Mouse (Mus musculus) forebrain, embryonic 16.5 days (tissue): ENCODE data around the gene Cfl2. TPM values are rescaled to one million over a fixed set of nuclear protein-coding genes. Genes with fewer than 3 reads are reported as not detected.
A peak's percentile ranks its signal among the peaks of the same experiment; 100 is the strongest.

Experiments used
- ATAC-seq: fragments of 200-750 bp; cut with Nextera tagmentation; 2 replicates; pipeline ENCODE4 v1.8.0; 2017; ENCODE audit warnings: mild to moderate bottlenecking, moderate library complexity
- H3K27ac ChIP-seq: fragments of 300-500 bp; sonication (generic); 2 replicates; pipeline ENCODE4 v1.5.1; 2014; ENCODE audit warnings: low read length, control low read depth
- H3K27me3 ChIP-seq: fragments of 300-500 bp; sonication (generic); replicated peaks from 2 replicates; pipeline ENCODE4 v1.6.1; 2014; ENCODE audit warnings: low read length; ENCODE audit not compliant: control insufficient read depth, insufficient read depth
- H3K36me3 ChIP-seq: fragments of 300-500 bp; sonication (generic); 2 replicates; pipeline ENCODE4 v1.6.1; 2014; ENCODE audit not compliant: control insufficient read depth, insufficient read depth
- H3K4me1 ChIP-seq: fragments of 300-500 bp; sonication (generic); replicated peaks from 2 replicates; pipeline ENCODE4 v1.6.1; 2014; ENCODE audit warnings: low read length; ENCODE audit not compliant: control insufficient read depth, insufficient read depth
- H3K4me2 ChIP-seq: fragments of 300-500 bp; sonication (generic); 2 replicates; pipeline ENCODE4 v1.6.1; 2014; ENCODE audit warnings: mild to moderate bottlenecking, low read length, control low read depth
- H3K4me3 ChIP-seq: fragments of 300-500 bp; sonication (generic); replicated peaks from 2 replicates; pipeline ENCODE4 v1.5.1; 2014; ENCODE audit warnings: mild to moderate bottlenecking, low read length, control low read depth
- H3K9ac ChIP-seq: fragments of 300-500 bp; sonication (generic); replicated peaks from 2 replicates; pipeline ENCODE4 v1.6.1; 2014; ENCODE audit warnings: low read depth, low read length, control low read depth
- H3K9me3 ChIP-seq: fragments of 300-500 bp; sonication (generic); 2 replicates; pipeline ENCODE4 v1.6.1; 2016; ENCODE audit warnings: low read length; ENCODE audit not compliant: control insufficient read depth
- WGBS: fragments of 180-500 bp; shearing (Covaris S2); extraction: QIAGEN DNeasy Blood & Tissue Kit; methylation state at CpG from one replicate; pipeline ENCODE4 v1.1.7; 2014; 5-methylcytosine and 5-hydroxymethylcytosine counted together
- polyA plus RNA-seq: library from polyadenylated mRNA; unstranded; fragments of >200 nt; fragmentation: Nextera tagmentation; extraction: Ambion mirVana; gene quantifications from 2 replicates; pipeline ENCODE4 v1.2.1, GENCODE M21; 2015

The Cfl2 gene
- polyA plus RNA-seq, 1 experiment from 2014 or later = 327 TPM

DNA sequence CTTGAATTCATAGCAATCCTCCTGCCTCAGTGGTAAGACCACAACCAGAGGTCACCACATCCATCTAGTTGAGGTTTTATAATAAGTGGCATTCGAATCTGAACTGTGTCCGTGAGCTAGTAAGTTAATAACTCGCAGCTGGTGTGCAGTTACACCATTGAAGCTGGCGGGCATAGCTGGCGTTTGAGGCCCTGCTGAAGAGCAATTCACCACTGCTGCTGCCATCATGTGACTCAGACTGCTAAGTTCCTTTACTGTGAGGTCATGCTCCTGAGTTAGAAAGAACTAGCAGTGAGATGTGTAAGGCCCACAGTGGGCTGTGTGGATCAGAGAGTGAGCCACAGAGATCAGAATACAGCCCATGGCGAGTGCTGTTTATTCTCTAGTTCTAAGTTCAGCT, 12.0 kb upstream of the Cfl2 start:
- H3K27ac ChIP-seq = no peak overlapping the region
- H3K36me3 ChIP-seq = no peaks in the 10 kb centered on the region
- no peaks in the 10 kb centered on the region for H3K27me3 ChIP-seq
- no peak overlapping the region for H3K9ac ChIP-seq
- WGBS = 68% methylated on average over 6 of the region's 6 CpGs
- no peak for ATAC-seq
- H3K4me1 ChIP-seq = no peaks in the 10 kb centered on the region
- no peaks in the 10 kb centered on the region for H3K9me3 ChIP-seq
- no peak overlapping the region for H3K4me2 ChIP-seq
- no peak overlapping the region for H3K4me3 ChIP-seq

DNA sequence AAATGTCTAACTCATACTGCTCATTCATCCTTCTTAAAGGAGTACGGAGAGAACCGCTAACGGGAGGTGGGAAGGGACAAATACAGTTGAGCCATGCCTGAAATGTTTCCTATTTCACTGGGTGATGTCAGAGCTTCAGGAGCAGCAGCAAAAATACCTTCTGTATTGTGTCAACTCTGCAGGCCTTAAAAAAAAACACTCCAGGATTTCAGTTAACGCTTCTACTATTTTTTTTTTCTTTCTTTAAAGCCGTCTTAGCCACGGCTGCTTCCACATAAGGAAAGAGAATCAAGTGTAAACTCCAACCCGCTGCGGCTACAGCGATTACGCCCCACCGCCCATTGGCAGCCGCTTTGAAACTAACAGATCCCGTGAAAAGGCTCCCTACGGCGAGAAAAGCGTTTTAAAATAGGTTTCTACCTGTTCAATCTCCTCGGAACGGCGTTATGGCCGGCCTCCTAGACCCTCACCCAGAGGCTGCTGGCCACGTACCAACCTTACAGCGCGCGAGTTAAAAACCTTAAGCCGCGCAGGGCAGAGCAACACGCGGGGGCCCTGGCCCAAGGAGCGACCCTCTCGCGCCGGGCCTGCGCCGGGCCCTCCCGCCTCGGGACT, 579 bp downstream of the Cfl2 start:
- H3K9ac ChIP-seq = peak overlapping the region; percentile 100
- peaks cover 15% of the 10 kb centered on the region for H3K4me1 ChIP-seq
- peak overlapping the region; percentile 96 for H3K4me3 ChIP-seq
- ATAC-seq = no peak
- H3K27me3 ChIP-seq = no peaks in the 10 kb centered on the region
- no peaks in the 10 kb centered on the region for H3K9me3 ChIP-seq
- H3K36me3 ChIP-seq = peaks cover 9% of the 10 kb centered on the region
- under 1% methylated on average over 36 of the region's 36 CpGs for WGBS
- peak overlapping the region; percentile 99 for H3K27ac ChIP-seq
- peak overlapping the region; percentile 83 for H3K4me2 ChIP-seq

DNA sequence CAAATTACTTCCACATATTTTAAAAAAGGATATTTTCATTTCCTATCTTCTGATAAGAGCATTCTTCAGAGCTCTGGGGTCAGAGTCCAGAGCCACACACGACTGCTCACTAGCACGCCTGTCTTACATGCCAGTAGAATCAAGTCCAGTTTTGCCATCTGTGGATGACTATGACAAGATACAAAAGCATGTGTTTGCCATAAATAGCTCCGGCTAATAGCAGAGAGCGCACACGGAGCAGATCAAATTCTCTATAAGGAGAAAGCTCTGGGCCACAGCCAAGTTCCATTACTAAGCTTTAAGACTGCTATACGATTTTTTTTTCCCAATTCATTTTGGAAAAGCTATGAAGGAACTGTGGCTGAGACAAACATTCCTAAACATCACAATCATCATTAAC, 3.1 kb downstream of the Cfl2 start:
- H3K4me2 ChIP-seq = peak overlapping the region; percentile 46
- 0 out of 2 replicates have a peak overlapping the region, but pooled peaks have one; percentile 35 for H3K9ac ChIP-seq

DNA sequence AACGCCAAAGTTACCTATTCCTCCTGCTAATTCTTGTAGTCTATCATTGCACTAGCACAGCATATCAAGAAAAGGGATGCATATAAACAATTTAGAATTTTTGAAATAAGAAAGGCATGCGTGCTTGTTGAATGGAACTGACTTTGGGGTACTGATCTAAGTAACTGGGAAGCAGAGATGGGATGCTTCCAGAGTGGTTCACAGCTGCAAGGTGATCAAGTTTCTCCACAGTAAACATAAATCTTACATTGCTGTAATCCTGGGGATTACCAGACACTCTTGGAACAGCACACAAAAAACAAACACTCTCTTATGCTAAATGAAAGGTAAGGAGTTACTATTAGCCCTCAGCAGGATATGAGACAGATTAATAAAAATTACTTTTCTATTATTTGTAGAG, 12.1 kb downstream of the Cfl2 start:
- H3K4me1 ChIP-seq = no peaks in the 10 kb centered on the region
- no peak overlapping the region for H3K27ac ChIP-seq
- no peak overlapping the region for H3K9ac ChIP-seq
- H3K36me3 ChIP-seq = 0 out of 2 replicates have a peak, but pooled peaks cover 2% of the 10 kb centered on the region
- WGBS = 90% methylated on average over 2 of the region's 2 CpGs
- no peaks in the 10 kb centered on the region for H3K27me3 ChIP-seq
- H3K4me2 ChIP-seq = no peak overlapping the region
- ATAC-seq = no peak
- no peak overlapping the region for H3K4me3 ChIP-seq
- no peaks in the 10 kb centered on the region for H3K9me3 ChIP-seq

More for the DNA sequence above, 3.1 kb downstream of the Cfl2 start:
- Histone ChIP-seq H3K27me3 (no peaks in the 10 kb centered on the region), H3K36me3 (peaks cover 14% of the 10 kb centered on the region), H3K9me3 (no peaks in the 10 kb centered on the region), H3K4me1 (peaks cover 15% of the 10 kb centered on the region), H3K27ac (no peak overlapping the region), H3K4me3 (peak overlapping the region; percentile 21; the same call in 1 of the 2 replicates)
- no peak for ATAC-seq
- WGBS = 40% methylated on average over 6 of the region's 6 CpGs

DNA sequence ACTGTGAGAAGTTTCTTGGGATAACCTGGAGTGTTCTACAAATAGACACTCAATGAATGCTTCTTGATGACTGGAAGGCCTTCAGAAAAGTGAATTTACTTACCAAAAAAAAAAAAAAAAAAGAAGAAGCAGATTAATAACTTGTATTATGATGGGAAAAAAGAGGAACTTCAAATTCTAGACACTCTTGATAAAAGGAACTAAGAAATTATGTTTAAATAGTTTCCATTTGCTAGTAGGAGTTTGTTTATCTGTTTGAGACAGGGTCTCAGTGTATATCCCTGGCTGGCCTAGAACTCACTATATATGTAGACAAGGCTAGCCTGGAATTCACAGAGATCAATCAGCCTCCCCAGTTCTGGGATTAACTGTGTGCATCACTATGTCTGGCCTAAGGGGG, 18.3 kb downstream of the Cfl2 start:
- no peaks in the 10 kb centered on the region for H3K36me3 ChIP-seq
- no peak overlapping the region for H3K9ac ChIP-seq
- H3K4me3 ChIP-seq = no peak overlapping the region
- no peak overlapping the region for H3K27ac ChIP-seq
- H3K9me3 ChIP-seq = no peaks in the 10 kb centered on the region
- no peaks in the 10 kb centered on the region for H3K4me1 ChIP-seq
- H3K4me2 ChIP-seq = no peak overlapping the region
- no peaks in the 10 kb centered on the region for H3K27me3 ChIP-seq
- ATAC-seq = no peak

DNA sequence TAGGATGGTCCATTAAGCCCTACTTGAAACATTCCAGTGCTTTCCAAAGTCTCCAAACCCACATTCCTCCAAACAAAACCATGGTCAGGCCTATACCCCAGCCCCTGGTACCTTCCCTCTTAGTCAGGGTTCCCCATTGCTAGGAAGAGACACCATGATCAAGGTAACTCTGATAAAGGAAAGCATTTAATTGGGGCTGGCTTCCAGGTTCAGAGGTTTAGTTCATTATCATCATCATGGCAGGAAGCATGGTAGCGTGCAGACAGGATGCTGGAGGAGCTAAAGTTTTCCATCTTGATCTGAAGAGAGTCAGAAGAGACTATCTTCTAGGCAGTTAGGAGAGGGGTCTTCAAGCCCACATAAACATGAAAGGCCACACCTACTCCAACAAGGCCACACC, 21.1 kb downstream of the Cfl2 start:
- Histone ChIP-seq H3K36me3 (no peaks in the 10 kb centered on the region), H3K9ac (no peak overlapping the region), H3K27ac (no peak overlapping the region), H3K9me3 (no peaks in the 10 kb centered on the region), H3K4me2 (no peak overlapping the region), H3K27me3 (no peaks in the 10 kb centered on the region), H3K4me3 (no peak overlapping the region), H3K4me1 (no peaks in the 10 kb centered on the region)
- no peak for ATAC-seq
- 100% methylated on average over 1 of the region's 1 CpGs for WGBS

DNA sequence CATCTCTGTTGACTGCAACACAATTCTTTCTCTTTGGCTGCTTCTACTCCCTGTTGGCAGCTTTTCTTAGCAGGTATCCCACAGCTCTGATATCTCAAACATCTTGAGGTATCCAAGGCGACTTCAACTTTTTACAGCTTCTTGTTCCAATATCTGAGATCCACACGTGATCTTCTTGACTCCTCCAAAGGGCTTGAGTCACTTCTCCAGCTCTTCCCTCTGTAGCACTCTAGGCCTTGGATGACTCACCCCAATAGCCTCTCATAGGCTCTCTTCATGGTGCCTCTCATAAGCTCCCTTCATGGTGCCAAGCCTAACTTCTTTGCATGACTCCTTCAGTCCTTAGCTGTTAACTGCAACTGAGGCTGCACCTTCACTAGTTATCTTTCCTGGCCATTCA, 22.9 kb downstream of the Cfl2 start:
- Histone ChIP-seq H3K4me1 (peaks cover 3% of the 10 kb centered on the region; the same call in 1 of the 2 replicates), H3K9ac (no peak overlapping the region), H3K27ac (no peak overlapping the region), H3K4me2 (no peak overlapping the region), H3K9me3 (no peaks in the 10 kb centered on the region), H3K4me3 (no peak overlapping the region), H3K27me3 (no peaks in the 10 kb centered on the region), H3K36me3 (no peaks in the 10 kb centered on the region)
- ATAC-seq = no peak
- WGBS = 89% methylated on average over 2 of the region's 2 CpGs

DNA sequence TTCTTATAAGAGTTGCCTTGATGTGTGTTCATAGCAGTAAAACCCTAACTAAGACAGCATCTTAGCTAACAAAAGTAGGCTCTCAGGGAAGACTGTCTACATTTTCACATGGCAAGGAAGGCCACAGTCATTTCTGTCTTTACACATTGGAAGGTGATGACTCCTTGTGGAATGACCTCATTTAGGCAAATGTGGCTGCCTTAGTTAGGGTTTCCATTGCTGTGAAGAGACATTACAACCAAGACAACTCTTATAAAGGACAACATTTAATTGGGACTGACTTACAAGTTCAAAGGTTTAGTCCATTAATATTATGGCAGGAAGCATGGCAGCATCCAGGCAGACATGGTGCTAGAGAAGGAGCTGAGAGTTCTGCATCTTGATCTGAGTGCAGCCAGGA, 23.7 kb downstream of the Cfl2 start:
- Histone ChIP-seq H3K4me3 (no peak overlapping the region), H3K27ac (no peak overlapping the region), H3K4me2 (no peak overlapping the region), H3K9ac (no peak overlapping the region), H3K27me3 (no peaks in the 10 kb centered on the region), H3K9me3 (no peaks in the 10 kb centered on the region), H3K36me3 (no peaks in the 10 kb centered on the region), H3K4me1 (peaks cover 5% of the 10 kb centered on the region; the same call in 1 of the 2 replicates)
- ATAC-seq = no peak

DNA sequence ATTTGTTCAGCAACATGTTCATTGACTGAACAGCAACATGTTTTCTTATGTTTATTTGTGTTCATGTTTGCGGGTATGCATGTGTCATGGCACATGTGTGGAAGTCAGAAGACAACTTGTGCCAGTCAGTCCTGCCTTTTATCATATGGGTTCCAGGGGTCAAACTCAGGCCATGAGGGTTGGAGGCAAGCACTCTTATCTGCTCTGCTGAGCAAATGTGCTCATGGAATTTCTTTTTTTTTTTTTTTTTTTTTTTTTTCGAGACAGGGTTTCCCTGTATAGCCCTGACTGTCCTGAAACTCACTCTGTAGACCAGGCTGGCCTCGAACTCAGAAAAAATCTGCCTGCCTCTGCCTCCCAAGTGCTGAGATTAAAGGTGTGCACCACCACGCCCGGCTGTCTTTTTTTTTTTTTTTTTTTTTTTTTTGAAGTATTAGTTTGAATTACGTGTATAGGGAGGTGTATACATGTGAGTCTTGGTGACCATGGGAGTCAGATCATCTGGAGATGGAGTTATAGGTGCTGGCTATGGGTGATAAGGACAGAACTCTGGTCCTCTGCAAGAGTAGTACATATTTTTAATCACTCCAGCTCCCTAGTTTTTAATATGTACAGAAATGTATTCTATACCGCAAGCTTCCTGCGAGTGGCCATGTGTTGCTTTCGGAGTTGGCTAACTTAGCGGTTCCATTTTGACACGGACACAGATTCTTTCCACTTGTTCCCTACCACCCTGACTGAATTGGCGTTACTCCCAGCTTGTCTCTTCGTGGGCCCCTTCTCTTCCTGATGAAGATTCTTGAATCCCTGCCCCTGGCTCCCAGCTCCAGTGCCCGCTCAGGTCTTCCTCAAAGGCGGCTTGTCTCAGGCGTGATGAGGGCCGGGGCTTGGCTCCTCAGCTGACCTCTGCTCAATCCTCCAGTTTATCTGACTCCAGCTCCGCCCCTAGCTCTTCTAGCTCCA, 26.8 kb downstream of the Cfl2 start:
- no peaks in the 10 kb centered on the region for H3K36me3 ChIP-seq
- H3K4me3 ChIP-seq = no peak overlapping the region
- ATAC-seq = no peak
- no peak overlapping the region for H3K27ac ChIP-seq
- no peak overlapping the region for H3K9ac ChIP-seq
- H3K4me2 ChIP-seq = no peak overlapping the region
- H3K9me3 ChIP-seq = no peaks in the 10 kb centered on the region
- H3K27me3 ChIP-seq = no peaks in the 10 kb centered on the region
- 76% methylated on average over 16 of the region's 18 CpGs for WGBS
- H3K4me1 ChIP-seq = peaks cover 5% of the 10 kb centered on the region; the same call in 1 of the 2 replicates
